Mouse (Mus musculus): Measurements from ENCODE around the gene Ccn5.

The Ccn5 gene

DNA sequence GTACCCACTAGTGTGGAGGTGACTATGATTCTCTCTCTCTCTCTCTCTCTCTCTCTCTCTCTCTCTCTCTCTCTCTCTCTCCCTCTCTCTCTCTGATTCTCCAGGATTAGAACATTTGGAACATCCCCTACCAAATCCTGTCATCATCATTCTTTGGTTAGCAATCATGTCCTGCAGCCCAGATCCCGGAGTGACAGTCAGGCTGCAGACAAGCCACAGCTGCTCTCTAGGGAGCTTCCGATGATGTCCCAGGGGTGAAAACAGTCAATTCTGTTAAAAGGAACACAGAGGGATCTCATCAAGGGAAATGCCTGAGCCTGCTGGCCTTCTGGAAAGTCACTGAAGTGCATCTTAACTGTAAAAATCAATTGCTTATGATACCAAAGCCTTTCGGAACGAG is 21.4 kb downstream of the Ccn5 start:
- no peak for DNase-seq (ENCODE audit: low read depth, low spot score)

DNA sequence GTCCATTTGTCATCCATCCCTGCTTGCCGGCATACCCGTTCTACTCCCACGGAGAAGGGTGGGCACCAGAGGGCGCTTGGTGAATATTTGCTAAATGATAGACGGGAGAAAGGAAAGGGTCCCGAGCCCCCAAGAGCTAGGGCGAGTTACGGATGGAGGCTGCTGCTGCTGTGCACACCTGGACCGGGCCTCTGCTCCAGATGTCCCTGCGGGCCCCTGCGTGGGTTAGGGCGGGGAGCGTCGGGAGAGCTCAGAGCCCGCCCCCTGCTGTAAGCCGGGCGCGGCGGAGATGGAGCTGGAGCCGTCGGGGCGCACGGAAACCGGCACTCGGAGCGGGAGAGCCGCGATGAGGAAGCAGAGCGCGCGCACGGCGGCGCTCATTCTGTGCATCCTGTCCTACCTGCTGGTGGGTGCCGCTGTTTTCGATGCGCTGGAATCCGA is 32.8 kb downstream of the Ccn5 start, which contains the start of gene Kcnk15:
TSS of gene Kcnk15 (plus strand) at position 191 of the 441 bp plus-strand sequence.
- no peak for DNase-seq (ENCODE audit: low read depth, low spot score)

DNA sequence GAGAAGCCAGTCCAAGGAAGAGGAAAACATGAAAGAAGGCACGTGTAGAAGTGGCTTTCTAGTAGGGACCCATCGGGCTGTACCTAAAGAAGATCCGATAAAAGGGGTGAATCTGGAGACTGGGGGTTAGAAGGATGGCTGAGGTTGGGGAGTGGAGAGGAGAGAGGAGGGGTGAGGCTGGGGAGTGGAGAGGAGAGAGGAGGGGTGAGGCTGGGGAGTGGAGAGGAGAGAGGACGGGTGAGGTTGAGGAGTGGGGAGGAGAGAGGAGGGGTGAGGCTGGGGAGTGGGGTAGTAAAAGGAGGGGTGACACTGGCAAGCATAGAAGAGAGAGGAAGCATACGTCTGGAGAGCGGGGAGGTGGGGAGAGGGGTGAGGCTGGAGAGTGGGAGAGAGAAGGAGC is 36.6 kb downstream of the Ccn5 start:
- DNase-seq (ENCODE audit: low read depth, low spot score), result no peak

DNA sequence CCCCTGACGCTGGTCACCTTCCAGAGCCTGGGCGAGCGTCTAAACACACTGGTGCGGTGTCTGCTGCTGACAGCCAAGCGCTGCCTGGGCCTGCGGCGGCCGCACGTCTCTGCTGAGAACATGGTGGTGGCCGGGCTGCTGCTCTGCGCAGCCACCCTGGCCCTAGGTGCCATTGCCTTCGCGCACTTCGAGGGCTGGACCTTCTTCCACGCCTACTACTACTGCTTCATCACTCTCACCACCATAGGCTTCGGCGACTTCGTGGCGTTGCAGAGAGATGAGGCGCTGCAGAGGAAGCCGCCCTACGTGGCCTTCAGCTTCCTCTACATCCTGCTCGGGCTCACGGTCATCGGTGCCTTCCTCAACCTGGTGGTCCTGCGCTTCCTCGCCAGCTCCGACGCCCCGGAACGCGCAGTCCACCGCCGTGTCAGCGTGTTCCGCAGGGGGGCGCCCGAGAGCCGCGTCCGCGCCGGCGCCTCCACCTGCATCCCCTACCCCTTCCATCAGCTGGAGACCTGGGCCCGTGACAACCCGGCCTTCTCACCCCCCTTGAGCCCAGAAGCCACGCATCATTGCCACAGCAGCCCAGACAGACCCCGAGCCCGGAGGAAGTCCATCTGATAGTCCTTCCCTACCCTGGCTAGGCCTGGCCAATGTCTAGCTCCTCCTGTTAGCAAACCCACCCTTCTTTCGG is 37.7 kb downstream of the Ccn5 start:
- DNase-seq (ENCODE audit: low read depth, low spot score), result peak; percentile 40

DNA sequence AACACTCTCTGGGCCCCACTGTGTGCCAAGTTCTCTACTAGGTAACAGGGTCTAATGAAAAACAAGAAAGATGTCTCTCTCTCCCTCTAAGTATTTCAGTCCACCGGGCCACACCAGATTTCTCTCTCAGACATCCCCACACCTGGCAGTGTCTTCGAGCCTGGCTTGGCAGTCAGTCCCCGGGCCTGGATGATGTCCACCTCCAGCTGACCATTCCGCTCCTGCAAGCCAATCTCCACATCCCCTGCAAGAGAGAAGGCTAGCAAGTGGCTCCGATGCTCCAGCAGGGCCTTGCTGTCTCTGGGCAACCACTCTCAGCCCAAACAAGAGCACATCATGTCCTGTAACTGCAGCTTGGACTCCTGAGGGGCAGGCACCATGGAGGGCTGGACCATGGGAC is 44.6 kb downstream of the Ccn5 start:
- DNase-seq (ENCODE audit: low read depth, low spot score), result peak; percentile 58

DNA sequence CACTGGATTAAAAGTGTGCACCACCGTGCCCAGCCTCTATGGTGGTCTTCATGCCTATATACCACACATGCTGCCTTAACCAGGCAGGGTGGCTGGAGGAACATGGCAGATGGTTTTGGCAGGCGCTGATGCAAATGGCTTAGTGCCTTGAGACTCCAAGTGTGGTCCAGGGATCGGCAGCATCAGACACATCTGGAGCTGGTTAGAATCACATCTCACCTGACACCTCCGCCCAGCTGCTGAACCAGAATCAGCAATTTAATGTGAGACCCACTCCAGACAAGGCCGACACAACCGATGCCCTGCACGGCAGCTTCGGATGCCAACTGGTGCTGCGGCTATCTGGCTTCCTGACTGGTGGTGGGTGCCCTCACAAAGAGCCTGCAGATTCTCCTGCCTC is 45.4 kb downstream of the Ccn5 start:
- no peak for DNase-seq (ENCODE audit: low read depth, low spot score)

DNA sequence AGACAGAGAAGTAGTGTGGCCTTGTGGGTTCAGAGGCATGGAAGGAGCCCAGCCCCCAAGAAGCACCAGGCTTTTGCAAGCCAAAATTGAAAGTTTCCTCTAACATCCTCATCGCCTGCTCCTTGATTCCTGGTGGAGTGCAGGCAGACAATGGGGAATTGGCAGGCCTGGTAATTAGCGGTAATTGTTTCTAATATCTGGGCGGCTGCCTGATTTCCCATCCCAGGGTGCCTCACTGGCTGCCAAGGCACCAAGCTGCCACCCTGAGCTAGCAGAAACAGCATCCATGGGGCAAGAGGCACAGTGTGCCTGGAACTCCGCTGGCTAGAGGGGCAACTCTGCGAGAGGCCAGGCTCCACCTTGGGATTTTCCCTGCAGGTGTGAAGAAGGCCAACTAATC is 49.1 kb downstream of the Ccn5 start:
- peak; percentile 56 for DNase-seq (ENCODE audit: low read depth, low spot score)

DNA sequence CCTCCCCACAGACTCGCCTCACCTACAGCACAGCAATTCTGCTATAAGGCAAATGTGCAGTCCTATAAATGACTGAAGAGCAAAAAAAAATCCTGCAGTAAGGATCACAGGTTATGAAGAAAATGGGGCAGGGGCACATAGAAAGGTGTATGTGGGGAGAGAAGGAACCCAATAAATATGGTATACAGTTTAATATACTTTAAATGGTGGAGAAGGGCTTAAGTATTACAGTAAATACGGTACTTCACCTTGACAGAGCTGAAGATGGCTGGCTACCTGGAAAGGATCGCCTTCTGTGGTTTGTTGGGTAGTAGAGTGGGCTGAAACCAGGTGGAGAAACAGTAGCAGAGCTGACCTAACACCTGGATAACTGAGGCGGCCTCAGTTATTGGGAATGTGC is 50.6 kb downstream of the Ccn5 start:
- DNase-seq (ENCODE audit: low read depth, low spot score), result no peak

DNA sequence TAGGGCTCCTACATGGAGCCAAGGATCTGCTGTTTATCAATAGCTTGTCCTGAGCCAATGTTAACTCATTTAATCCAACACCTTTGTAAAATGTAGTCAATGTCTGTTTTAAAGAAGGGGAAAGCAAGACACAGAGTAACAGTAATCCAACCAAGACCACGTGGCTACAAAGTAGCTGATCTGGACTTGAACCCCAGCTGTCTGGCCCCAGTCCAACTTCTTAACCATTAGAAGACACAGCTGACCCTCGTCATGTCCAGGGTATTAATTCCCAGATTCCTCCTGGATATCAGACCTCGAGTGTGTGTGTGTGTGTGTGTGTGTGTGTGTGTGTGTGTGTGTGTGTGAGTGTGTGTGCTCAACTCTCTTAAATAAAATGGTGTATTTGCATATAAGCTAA is 51.2 kb downstream of the Ccn5 start:
- DNase-seq (ENCODE audit: low read depth, low spot score), result no peak

DNA sequence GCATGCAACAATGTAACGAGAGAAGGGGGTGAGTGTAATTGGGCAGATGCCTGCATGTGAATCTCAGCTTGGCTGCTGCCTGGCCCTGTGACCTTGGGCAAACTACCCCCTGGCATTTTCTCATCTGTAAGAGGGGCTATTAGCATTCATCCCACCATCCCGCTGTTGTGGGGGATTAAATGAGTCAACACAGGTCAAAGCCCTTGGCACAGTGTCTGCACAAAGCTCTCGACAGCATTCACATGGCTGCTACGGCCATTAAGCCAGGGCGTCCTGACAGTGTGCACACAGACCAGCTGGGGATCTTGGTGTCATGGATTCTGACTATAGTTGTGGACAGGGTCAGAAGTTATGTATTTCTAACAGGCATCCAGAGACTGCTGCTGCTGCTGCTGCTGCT is 54.2 kb downstream of the Ccn5 start:
- DNase-seq (ENCODE audit: low read depth, low spot score), result no peak

DNA sequence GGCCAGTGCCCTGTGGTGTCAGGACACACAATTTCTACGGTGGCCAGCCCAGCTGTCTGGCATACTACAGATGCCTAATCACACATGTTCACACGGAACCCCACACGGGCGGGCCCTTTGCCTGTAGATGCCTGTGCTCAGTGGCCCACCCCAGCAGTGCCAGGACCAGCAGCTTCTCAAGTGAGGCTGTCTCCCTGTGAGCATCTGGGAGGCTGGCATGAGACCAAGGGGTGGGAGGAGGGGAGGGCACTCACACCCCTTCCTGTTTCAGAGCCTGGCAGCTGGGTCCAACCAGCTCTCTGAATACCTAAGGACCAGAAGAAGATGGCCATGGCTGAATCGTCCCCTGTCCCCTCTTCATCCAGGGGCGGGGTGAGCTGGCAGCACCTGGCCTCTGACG is 54.8 kb downstream of the Ccn5 start:
- peak; percentile 77 for DNase-seq (ENCODE audit: low read depth, low spot score)

DNA sequence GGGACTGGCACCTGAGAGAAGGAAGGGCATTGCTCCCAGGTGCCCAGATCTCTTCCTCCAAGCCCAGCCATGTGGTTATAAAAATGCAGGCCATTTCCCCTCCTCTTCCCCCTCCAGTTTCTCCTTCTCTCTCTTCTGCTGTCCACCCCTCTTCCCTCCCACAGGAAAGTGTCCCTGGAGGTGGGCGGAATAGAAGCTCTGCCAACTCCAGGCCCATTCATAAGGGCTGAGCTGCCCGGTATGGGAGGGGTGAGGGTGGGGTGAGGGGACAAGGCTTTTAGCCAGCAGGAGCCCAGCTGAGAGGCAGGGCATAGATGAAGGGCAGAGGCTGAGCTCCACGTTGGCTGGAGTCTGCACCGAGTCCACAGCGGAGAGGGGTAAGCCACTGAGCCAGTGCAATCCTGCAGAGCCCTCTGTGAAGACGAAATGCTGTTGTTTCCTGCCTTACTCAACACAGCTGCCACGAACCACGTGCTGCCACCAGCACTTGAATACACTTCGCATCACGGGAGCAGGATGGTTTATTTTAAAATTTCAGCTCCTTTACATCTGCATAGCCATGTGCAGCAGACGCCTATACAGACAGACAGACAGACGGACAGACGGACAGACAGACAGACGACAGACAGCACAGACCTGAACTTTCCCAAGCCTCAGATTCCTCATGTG is 56.3 kb downstream of the Ccn5 start:
- peak; percentile 74 for DNase-seq (ENCODE audit: low read depth, low spot score)

DNA sequence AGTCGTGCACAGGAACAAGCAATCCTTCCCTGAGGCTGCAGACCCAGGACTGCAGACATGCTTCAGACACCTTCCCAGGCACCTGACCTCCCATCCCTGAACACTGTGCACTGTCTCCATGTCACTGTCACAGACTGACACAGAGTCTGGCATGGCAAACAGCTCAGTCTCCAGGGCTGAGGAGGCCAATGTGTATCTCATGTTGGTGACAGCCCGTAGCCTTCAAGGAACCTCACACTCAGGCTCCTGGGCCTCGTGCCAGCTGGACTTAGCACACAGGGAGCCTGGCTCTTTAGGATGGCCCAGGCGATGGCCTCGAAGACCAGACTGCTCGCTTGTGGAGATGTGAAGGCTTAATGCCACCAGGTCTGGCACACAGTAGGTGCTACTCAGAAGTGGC is 60.2 kb downstream of the Ccn5 start:
- DNase-seq (ENCODE audit: low read depth, low spot score), result peak; percentile 84

Measured in brain, adult 2 months (tissue).